Mouse (Mus musculus): ENCODE measurements around the gene Gm20695.

DNA sequence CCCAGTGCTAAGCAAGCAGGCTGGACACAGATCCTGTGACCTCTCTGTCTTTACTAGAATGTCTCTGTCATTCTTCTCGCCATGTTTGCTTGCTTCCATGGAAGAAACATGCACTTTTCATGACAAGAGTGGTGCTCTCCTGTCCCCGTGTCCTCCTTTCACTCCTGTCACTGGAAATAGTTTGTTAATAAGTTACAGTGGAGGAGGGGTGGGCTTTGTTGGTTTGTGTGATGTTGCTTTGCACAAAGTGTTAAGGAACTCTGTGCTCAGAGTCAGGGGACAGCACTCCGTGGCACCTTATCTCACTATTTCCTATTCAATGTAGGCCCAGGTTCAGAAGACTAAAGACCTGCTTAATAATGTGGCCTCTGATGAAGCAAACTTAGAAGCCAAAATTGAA, 39.1 kb downstream of the Gm20695 start:
- TF ChIP-seq CTCF (IDR thresholded peaks at IDR 0.05; ENCODE audit: borderline replicate concordance, insufficient read depth, low read depth, low read length) (no peak), POLR2A (IDR thresholded peaks at IDR 0.05; ENCODE audit: borderline replicate concordance, insufficient read depth, low read length) (no peak)

Data from cerebellum, adult 2 months (tissue).